Mouse (Mus musculus) E14TG2a.4 (cell line): ENCODE measurements around the gene Wdr62.

Experiments used
- CTCF ChIP-seq: conservative IDR thresholded peaks from 2 replicates; pipeline ENCODE4 v1.5.1; 2014; ENCODE audit warnings: low read length
- NANOG ChIP-seq: IDR thresholded peaks from 2 replicates; pipeline ENCODE4 v1.6.1; 2014; ENCODE audit warnings: borderline replicate concordance, low read length, mixed read lengths
- POU5F1 ChIP-seq: IDR thresholded peaks from 2 replicates; pipeline ENCODE4 v1.6.1; 2014; ENCODE audit warnings: low read length, borderline replicate concordance

GRCm38 (mm10) chr7:30220008-30220356 lies 60.2 kb downstream of the Wdr62 start:
- TF ChIP-seq CTCF (no peak), POU5F1 (no peak), NANOG (no peak)
